ENCODE assay signal across 19 mouse cellular contexts in genomic region chr1:98392001-98392400, GRCm38 (mm10). TPM values are rescaled to one million over a fixed set of nuclear protein-coding genes. Genes with fewer than 3 reads are reported as not detected.
DNase-seq lines count a peak whose midpoint lies in the region; ATAC-seq and TF ChIP-seq lines count a peak whose summit lies in the region.
"Had no signal": no experiment of that assay in that cellular context is flagged by ENCODE, and none has a peak within 500 bp of the region (broad histone marks: within the 10 kb centered on the region; RNA-seq: fewer than 3 reads in every experiment).

No protein-coding gene starts in this region.

- no peak overlapping the region for H3K4me2 ChIP-seq in forebrain, embryonic 16.5 days (ENCODE audit: low read length)
- H3K4me2 ChIP-seq in forebrain, embryonic 12.5 days, result no peak overlapping the region
- H3K4me2 ChIP-seq: hindbrain, embryonic 12.5 days; liver, embryonic 11.5 days had no signal

- H3K27me3 ChIP-seq in forebrain, embryonic 16.5 days (replicated peaks; ENCODE audit: control insufficient read depth, insufficient read depth, low read length), result no peaks in the 10 kb centered on the region
- H3K27me3 ChIP-seq in forebrain, embryonic 12.5 days, result no peaks in the 10 kb centered on the region
- H3K27me3 ChIP-seq: hindbrain, embryonic 12.5 days had no signal

- no peaks in the 10 kb centered on the region for H3K9me3 ChIP-seq in forebrain, embryonic 16.5 days (ENCODE audit: control insufficient read depth, low read length)
- no peaks in the 10 kb centered on the region for H3K9me3 ChIP-seq in forebrain, embryonic 12.5 days
- H3K9me3 ChIP-seq: hindbrain, embryonic 12.5 days had no signal

- no peaks in the 10 kb centered on the region for H3K36me3 ChIP-seq in forebrain, embryonic 16.5 days (ENCODE audit: control insufficient read depth, insufficient read depth)
- H3K36me3 ChIP-seq in forebrain, embryonic 12.5 days (replicated peaks), result no peaks in the 10 kb centered on the region
- H3K36me3 ChIP-seq: G1E; hindbrain, embryonic 12.5 days had no signal

- H3K4me1 ChIP-seq in forebrain, embryonic 16.5 days (replicated peaks; ENCODE audit: control insufficient read depth, insufficient read depth, low read length), result no peaks in the 10 kb centered on the region
- H3K4me1 ChIP-seq in forebrain, embryonic 12.5 days, result no peaks in the 10 kb centered on the region
- H3K4me1 ChIP-seq: hindbrain, embryonic 12.5 days had no signal

- no peak overlapping the region for H3K27ac ChIP-seq in forebrain, embryonic 16.5 days (ENCODE audit: low read length)
- no peak overlapping the region for H3K27ac ChIP-seq in forebrain, embryonic 12.5 days
- no peak overlapping the region for H3K27ac ChIP-seq in layer of hippocampus, adult 2 months
- H3K27ac ChIP-seq: hindbrain, embryonic 12.5 days had no signal

- peak; percentile 81 for TF ChIP-seq CTCF in layer of hippocampus, adult 2 months (conservative IDR thresholded peaks at IDR 0.05)

- DNase-seq in layer of hippocampus, adult 2 months (ENCODE audit: low spot score in 2 of 2), result no peak
- no peak for DNase-seq in layer of hippocampus, postnatal 36 days
- DNase-seq in 416B (ENCODE audit: low read depth), result peak; percentile 40
- DNase-seq in brain, embryonic 18.5 days (ENCODE audit: low read depth, low spot score), result peak; percentile 26
- no peak for DNase-seq in spleen, postnatal 14 days (ENCODE audit: low spot score in 2 of 2)
- DNase-seq: cerebellum, adult 2 months; gastrocnemius, postnatal 25 days; kidney, adult 2 months; lung, postnatal 10 days; thymus, postnatal 36 days had no signal

- H3K4me3 ChIP-seq in forebrain, embryonic 16.5 days (replicated peaks; ENCODE audit: low read length), result no peak overlapping the region
- H3K4me3 ChIP-seq in forebrain, embryonic 12.5 days (replicated peaks), result no peak overlapping the region
- no peak overlapping the region for H3K4me3 ChIP-seq in layer of hippocampus, adult 2 months
- H3K4me3 ChIP-seq: erythroblast, embryonic 14.5 days; hindbrain, embryonic 12.5 days had no signal

- H3K9ac ChIP-seq in forebrain, embryonic 16.5 days (replicated peaks; ENCODE audit: low read depth, low read length), result no peak overlapping the region
- H3K9ac ChIP-seq in forebrain, embryonic 12.5 days, result no peak overlapping the region
- H3K9ac ChIP-seq: hindbrain, embryonic 12.5 days had no signal

- 0 out of 2 replicates have a peak, but pooled peaks have one; percentile 23 for ATAC-seq in forebrain, embryonic 16.5 days
- no peak for ATAC-seq in forebrain, embryonic 12.5 days (ENCODE audit: low FRiP score)

RNA-seq across cellular contexts. Expression of gene Slco6d1, which starts 28.9 kb away (rescaled TPM):
- polyA plus RNA-seq in forebrain, embryonic 16.5 days (2015; fragmentation: Nextera tagmentation; extraction: Ambion mirVana), result not detected in 2 replicates
- polyA plus RNA-seq in forebrain, embryonic 12.5 days (2016; fragmentation: Nextera tagmentation; extraction: Ambion mirVana), result not detected in 2 replicates
- not detected for total RNA-seq in layer of hippocampus, adult 2 months (2021)
- total RNA-seq in layer of hippocampus, postnatal 36 days (2021), result not detected
- total RNA-seq: G1E; gastrocnemius, postnatal 25 days; left cerebral cortex, postnatal 25 days had no signal
- polyA plus RNA-seq: cerebellum, adult 2 months; erythroblast, embryonic 14.5 days; G1E; heart, embryonic 14.5 days; hindbrain, embryonic 12.5 days; kidney, adult 2 months; liver, embryonic 11.5 days; stomach, embryonic 14.5 days had no signal

Comparison
In these comparisons a context has a peak if more than half of its experiments do, and no peak if none do; other contexts are left out.
1. DNase-seq: peak in 416B (single experiment) and brain, embryonic 18.5 days (single experiment); none in layer of hippocampus, adult 2 months (0 of 2), layer of hippocampus, postnatal 36 days (0 of 2) and spleen, postnatal 14 days (0 of 2).